Mouse (Mus musculus) frontal cortex, adult 2 months (tissue): Measurements from ENCODE around the gene Slc9a5. TPM values are rescaled to one million over a fixed set of nuclear protein-coding genes. Genes with fewer than 3 reads are reported as not detected.

ENCODE experiments used
- DNase-seq, 2 experiments: peaks; one replicate each; pipeline ENCODE4 v3.0.0; 2022; ENCODE audit warnings: low spot score in 1 of 2; ENCODE audit errors: extremely low spot score in 1 of 2
- polyA plus RNA-seq: library from polyadenylated mRNA; depleted of rRNA; stranded (reverse); fragments of >200 nt; gene quantifications from 2 replicates; pipeline ENCODE4 v1.2.3, GENCODE M21; 2012

The Slc9a5 gene
- polyA plus RNA-seq, 1 experiment: 26.4 TPM

- DNase-seq: no peak
These were observed 23.0 kb upstream of the Slc9a5 start for GRCm38 (mm10) chr8:105325641-105326093.

GRCm38 (mm10) chr8:105326141-105326672, 22.4 kb upstream of the Slc9a5 start, which contains the start of the genes Lrrc29 and Tmem208:
Lrrc29 (minus strand) TSS chr8:105326278.
Tmem208 (plus strand) TSS chr8:105326354.
- peak; percentile 95 to 98 for DNase-seq

- no peak for DNase-seq
These were observed 21.7 kb upstream of the Slc9a5 start for GRCm38 (mm10) chr8:105326968-105327367.

GRCm38 (mm10) chr8:105330325-105330724, 18.3 kb upstream of the Slc9a5 start:
- no peak for DNase-seq

GRCm38 (mm10) chr8:105331469-105331868, 17.2 kb upstream of the Slc9a5 start:
- no peak for DNase-seq

GRCm38 (mm10) chr8:105331931-105332330, 16.7 kb upstream of the Slc9a5 start:
- DNase-seq: no peak

GRCm38 (mm10) chr8:105332523-105332922, 16.1 kb upstream of the Slc9a5 start:
- no peak for DNase-seq

- DNase-seq: no peak
These were observed 12.1 kb upstream of the Slc9a5 start for GRCm38 (mm10) chr8:105336373-105337130.

- no peak for DNase-seq
These were observed 9.7 kb upstream of the Slc9a5 start for GRCm38 (mm10) chr8:105338992-105339391.

- no peak for DNase-seq
These were observed 8.6 kb upstream of the Slc9a5 start for GRCm38 (mm10) chr8:105339886-105340635.

GRCm38 (mm10) chr8:105341399-105341798, 7.2 kb upstream of the Slc9a5 start:
- DNase-seq: no peak

- DNase-seq: no peak
These were observed 5.9 kb upstream of the Slc9a5 start for GRCm38 (mm10) chr8:105342768-105343167.

GRCm38 (mm10) chr8:105343791-105344574, 4.7 kb upstream of the Slc9a5 start:
- no peak for DNase-seq

- DNase-seq: peak in 1 of 2 experiments; percentile 31
These were observed 3.3 kb upstream of the Slc9a5 start for GRCm38 (mm10) chr8:105345061-105345975.

- peak in 1 of 2 experiments; percentile 56 for DNase-seq
These were observed 1.8 kb upstream of the Slc9a5 start for GRCm38 (mm10) chr8:105346611-105347427.

GRCm38 (mm10) chr8:105347428-105348221, 1.0 kb upstream of the Slc9a5 start, which contains the start of gene Fhod1:
Fhod1 (minus strand) TSS chr8:105347953.
- peak; percentile 77 to 89 for DNase-seq

GRCm38 (mm10) chr8:105349096-105349771, 591 bp downstream of the Slc9a5 start:
- no peak for DNase-seq
